Mouse (Mus musculus) kidney, adult 2 months (tissue): ENCODE measurements around the gene Phf20.

Experiments
- CTCF ChIP-seq: fragments of 200-500 bp; conservative IDR thresholded peaks from 2 replicates; pipeline ENCODE4 v1.5.1; 2011; ENCODE audit warnings: low read depth, mild to moderate bottlenecking, control low read depth, low read length, moderate library complexity, mixed read lengths; ENCODE audit not compliant: insufficient read depth, insufficient read length
- POLR2A ChIP-seq: fragments of 200-500 bp; IDR thresholded peaks from one replicate; pipeline ENCODE4 v1.6.1; 2011; ENCODE audit warnings: low read depth, low read length, control low read depth

DNA sequence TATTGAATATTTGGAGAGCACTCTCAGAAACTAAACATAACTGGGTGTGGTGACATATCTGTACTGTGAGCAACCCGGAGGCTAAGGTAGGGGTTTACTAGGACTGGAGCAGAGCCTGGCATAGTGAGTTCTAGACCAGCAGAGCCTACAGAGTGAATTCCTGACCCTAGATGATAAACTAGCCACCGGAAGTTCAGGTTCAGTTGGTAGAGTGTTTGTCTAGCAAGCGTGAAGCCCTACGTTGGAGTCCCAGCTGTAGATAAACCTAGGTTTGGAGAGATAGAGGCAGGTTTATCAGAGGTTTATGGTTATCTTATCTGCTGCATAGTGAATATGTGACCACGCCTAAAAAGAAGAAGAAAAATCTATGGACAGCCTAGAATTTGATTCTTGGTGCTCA, 27.8 kb downstream of the Phf20 start:
- TF ChIP-seq CTCF (no peak), POLR2A (no peak)
